Mouse (Mus musculus): ENCODE data around the gene Ywhah. TPM values are rescaled to one million over a fixed set of nuclear protein-coding genes. Genes with fewer than 3 reads are reported as not detected.

Gene Ywhah
- 430 and 455 TPM in 2 replicates for polyA plus RNA-seq (2016; fragmentation: Nextera tagmentation; extraction: Ambion mirVana)

DNA sequence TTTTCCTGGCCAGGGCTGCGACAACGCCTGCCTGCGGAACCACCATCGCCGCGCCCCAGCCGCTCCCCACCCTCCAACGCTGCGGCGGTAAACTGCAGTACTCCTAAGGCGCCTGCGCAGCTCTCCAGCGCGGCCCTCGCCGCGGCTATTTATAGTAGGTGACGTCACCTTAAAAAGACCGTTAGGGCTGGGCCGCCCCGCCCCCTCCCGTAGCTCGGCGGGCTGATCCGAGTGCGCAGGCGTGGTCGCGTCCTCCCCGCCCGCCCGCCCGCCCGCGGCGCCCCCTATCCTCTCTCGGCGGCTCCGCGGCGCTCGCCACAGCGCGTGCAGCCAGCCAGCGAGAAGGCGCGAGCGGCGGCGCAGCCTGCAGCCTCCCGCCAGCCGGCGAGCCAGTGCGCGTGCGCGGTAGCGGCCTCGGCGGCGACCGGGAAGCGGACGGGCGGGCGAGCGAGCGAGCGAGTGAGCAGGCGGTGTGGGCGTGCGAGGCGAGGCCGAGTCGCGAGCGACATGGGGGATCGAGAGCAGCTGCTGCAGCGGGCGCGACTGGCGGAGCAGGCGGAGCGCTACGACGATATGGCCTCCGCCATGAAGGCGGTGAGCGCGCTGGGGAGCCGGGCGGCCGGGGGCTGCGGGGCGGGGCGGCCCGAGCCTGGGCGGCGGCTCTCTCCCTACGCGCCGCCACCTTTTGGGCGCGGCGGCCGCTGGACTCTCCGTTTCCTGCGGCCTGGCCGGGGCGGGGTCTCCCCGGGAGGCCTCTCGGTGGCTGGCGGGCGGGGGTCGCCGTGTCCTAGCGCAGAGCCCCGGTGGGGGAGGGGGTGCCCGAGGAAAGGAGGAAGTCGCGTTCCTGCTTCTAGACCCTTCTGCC lies at the start of gene Ywhah:
TSS of gene Ywhah (plus strand) at position 256 of the 865 bp plus-strand sequence.
- peaks cover 36% of the 10 kb centered on the region for H3K4me1 ChIP-seq (replicated peaks)
- peak within 1 kb of the TSS; percentile 100 for H3K27ac ChIP-seq
- peaks cover 27% of the 10 kb centered on the region for H3K36me3 ChIP-seq
- under 1% methylated on average over 121 of the region's 121 CpGs for WGBS
- peak; percentile 97 for DNase-seq (ENCODE audit: low spot score)
- H3K4me3 ChIP-seq = peak within 1 kb of the TSS; percentile 69
- no peaks in the 10 kb centered on the region for H3K27me3 ChIP-seq (ENCODE audit: insufficient read depth, poor library complexity, severe bottlenecking)
- H3K9me3 ChIP-seq = no peaks in the 10 kb centered on the region

DNA sequence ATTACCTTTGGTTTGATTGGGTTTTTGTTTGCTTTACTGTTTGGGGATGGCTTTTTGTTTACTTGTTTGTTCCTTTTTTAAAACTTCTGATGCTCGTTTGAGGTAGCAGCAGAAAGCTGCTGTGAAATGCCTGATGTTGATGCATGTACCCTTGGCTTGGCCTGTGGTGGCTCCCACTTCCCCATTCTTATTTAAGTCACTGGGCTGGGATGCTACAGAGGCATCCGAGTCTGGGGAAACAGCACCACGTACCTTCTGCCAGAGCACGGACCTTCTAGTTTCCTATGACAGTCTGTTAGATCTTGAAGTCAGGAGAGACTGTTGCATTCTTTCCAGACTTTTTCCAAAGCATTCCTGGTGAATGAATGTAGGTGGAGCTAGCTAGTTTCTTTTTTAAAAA lies 42.1 kb upstream of the Ywhah start:
- 84% methylated on average over 4 of the region's 4 CpGs for WGBS
- H3K27ac ChIP-seq = no peak overlapping the region
- H3K9me3 ChIP-seq = no peaks in the 10 kb centered on the region
- no peaks in the 10 kb centered on the region for H3K27me3 ChIP-seq (ENCODE audit: insufficient read depth, poor library complexity, severe bottlenecking)
- peaks cover 65% of the 10 kb centered on the region for H3K36me3 ChIP-seq
- no peak for DNase-seq (ENCODE audit: low spot score)
- no peak overlapping the region for H3K4me3 ChIP-seq
- H3K4me1 ChIP-seq (replicated peaks) = no peaks in the 10 kb centered on the region

DNA sequence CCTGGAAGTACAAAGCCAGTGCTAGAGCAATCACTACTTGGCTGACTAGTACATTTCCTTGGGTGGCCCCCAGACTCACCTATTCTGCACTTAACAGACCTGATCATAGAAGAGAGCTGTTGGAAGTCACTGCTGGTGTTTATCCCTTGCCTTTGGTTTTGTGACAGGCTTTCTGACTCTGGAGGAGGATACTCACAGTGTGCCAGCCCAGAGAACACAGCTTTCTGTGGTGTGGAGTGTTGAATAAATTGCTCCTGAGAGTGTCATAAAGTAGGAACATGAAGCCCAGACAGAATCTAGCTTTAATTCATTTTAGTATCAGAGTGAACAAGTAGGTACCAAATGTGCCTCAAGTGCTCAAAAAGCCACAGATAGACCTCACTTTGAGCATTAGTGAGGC lies 41.4 kb upstream of the Ywhah start:
- H3K36me3 ChIP-seq = peaks cover 71% of the 10 kb centered on the region

DNA sequence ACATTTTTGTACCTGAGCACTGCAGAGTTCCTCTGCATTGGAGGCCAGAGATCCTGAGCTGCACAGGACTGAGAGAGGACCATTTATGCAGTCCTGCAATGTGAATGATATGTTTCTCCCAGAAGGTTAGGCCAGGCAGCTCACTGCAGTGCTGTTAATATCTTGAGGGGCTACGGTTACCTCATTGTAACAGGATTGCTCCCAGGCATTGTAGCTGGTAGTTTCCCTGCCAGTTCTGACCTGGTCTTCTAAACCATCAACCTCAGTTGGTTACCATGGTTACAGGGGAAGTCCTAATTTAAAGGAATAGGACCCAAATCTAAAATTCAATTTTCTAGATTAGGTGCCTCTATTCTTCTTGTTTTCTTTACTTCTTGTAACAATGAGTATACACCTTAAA lies 33.2 kb upstream of the Ywhah start:
- Histone ChIP-seq H3K36me3 (peaks cover 87% of the 10 kb centered on the region), H3K4me1 (replicated peaks) (no peaks in the 10 kb centered on the region), H3K4me3 (no peak overlapping the region), H3K27me3 (ENCODE audit: insufficient read depth, poor library complexity, severe bottlenecking) (no peaks in the 10 kb centered on the region), H3K27ac (no peak overlapping the region), H3K9me3 (no peaks in the 10 kb centered on the region)
- 87% methylated on average over 1 of the region's 1 CpGs for WGBS
- DNase-seq (ENCODE audit: low spot score) = no peak

More for the DNA sequence above, 41.4 kb upstream of the Ywhah start:
- no peaks in the 10 kb centered on the region for H3K9me3 ChIP-seq
- no peak for DNase-seq (ENCODE audit: low spot score)
- no peak overlapping the region for H3K27ac ChIP-seq
- no peaks in the 10 kb centered on the region for H3K27me3 ChIP-seq (ENCODE audit: insufficient read depth, poor library complexity, severe bottlenecking)
- no peaks in the 10 kb centered on the region for H3K4me1 ChIP-seq (replicated peaks)
- H3K4me3 ChIP-seq = no peak overlapping the region

DNA sequence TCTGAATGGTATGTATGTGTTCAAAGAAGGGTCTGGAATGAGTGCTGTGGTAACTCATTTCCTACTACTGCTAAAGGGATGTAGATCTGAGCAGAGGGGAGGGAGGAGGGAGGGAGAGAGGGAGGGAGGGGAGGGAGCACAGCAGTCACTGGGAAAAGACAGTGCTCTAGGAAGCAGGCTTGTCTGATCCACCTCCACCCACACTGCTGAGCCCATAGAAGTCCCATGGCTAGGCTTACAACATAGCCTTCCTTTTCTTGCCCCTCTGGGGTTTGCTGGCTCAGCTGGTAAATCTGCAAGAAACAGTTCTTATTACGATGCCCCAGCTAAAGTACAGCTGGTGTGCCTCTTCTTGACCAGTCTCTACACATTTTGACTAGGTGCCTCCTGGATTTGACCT lies 30.7 kb upstream of the Ywhah start:
- Histone ChIP-seq H3K27me3 (ENCODE audit: insufficient read depth, poor library complexity, severe bottlenecking) (no peaks in the 10 kb centered on the region), H3K4me1 (replicated peaks) (no peaks in the 10 kb centered on the region), H3K4me3 (no peak overlapping the region), H3K27ac (no peak overlapping the region), H3K36me3 (peaks cover 73% of the 10 kb centered on the region), H3K9me3 (no peaks in the 10 kb centered on the region)
- DNase-seq (ENCODE audit: low spot score) = no peak
- 79% methylated on average over 1 of the region's 1 CpGs for WGBS

DNA sequence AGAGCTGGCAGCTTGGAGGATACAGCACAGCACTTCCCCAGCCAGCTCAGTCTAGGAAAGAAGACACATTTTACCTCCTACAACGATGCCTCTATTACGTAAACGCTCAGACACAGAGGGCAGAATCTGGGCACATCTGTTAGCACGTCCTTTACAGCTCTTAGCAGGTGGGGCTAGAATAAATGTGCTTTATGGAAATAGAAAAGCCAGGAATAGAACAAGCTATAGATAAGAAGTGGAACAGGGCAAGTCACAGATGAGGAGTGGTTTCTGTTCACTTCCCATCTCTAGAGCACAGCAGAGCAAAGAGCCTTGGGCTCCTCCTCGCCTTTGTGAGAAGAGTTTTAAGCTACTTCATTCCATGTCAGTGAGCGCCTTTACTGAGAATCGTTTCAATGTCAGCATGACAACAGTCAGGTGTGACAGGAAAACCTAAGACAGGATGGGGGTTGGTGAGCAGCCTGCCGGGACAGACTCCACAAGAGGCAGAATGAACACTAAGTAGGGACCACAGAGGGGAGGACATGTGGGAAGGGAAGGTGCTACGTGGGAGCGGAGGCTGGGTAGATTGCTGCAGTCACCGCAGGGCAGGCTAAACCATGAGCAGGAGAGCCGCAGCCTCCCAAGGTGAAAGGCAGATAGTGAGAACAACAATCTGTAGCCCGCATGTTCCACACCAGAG lies 28.5 kb upstream of the Ywhah start:
- no peak overlapping the region for H3K27ac ChIP-seq
- peaks cover 51% of the 10 kb centered on the region for H3K36me3 ChIP-seq
- H3K27me3 ChIP-seq (ENCODE audit: insufficient read depth, poor library complexity, severe bottlenecking) = no peaks in the 10 kb centered on the region
- no peaks in the 10 kb centered on the region for H3K4me1 ChIP-seq (replicated peaks)
- H3K4me3 ChIP-seq = no peak overlapping the region
- no peak for DNase-seq (ENCODE audit: low spot score)
- no peaks in the 10 kb centered on the region for H3K9me3 ChIP-seq
- 90% methylated on average over 13 of the region's 13 CpGs for WGBS

DNA sequence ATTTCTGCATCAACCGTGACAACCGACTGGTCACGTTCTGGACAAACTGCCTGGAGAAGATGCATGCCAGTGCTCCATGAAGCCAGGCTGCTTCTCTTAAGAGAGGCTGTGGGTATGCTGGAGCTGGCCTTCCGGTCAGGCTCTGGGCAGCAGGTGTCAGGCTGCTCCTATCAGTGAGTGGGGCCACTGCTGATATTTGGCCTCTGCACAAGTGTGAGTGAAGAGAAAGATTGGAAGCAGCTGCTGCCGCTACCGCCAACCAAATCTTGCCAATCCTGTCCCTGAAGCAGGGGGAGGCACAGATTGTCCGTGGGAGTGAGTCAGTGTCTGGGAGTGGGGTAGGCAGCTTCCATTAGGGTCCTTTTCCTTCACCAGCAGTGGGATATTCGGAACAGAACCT lies 27.5 kb upstream of the Ywhah start:
- H3K36me3 ChIP-seq = peaks cover 40% of the 10 kb centered on the region
- 0 out of 2 replicates have a peak, but pooled peaks cover 2% of the 10 kb centered on the region for H3K4me1 ChIP-seq (replicated peaks)
- no peak overlapping the region for H3K27ac ChIP-seq
- H3K27me3 ChIP-seq (ENCODE audit: insufficient read depth, poor library complexity, severe bottlenecking) = no peaks in the 10 kb centered on the region
- H3K9me3 ChIP-seq = no peaks in the 10 kb centered on the region
- DNase-seq (ENCODE audit: low spot score) = no peak
- WGBS = 92% methylated on average over 8 of the region's 8 CpGs
- no peak overlapping the region for H3K4me3 ChIP-seq

DNA sequence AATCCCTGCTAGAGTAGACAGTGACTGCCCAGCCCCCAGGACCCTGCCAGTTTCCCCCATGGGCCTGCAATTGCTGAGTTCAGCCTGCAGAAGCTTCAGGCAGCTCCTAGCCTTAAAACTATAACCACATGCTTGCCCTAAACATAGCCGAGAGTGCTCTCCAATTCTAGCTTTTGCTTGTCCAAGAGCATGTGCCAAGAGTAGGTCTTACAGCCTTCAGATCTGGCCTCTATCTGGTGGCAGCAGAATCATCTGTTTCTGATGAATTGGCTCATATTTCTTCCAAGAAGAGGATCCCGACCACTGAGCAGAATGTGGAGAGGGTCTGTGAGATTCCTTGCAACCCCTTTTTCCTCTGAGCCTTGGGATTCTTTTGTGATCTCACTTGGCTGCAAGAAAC lies 24.1 kb upstream of the Ywhah start:
- peaks cover 6% of the 10 kb centered on the region; the same call in 1 of the 2 replicates for H3K4me1 ChIP-seq (replicated peaks)
- no peak for DNase-seq (ENCODE audit: low spot score)
- peaks cover 12% of the 10 kb centered on the region for H3K36me3 ChIP-seq
- no peak overlapping the region for H3K27ac ChIP-seq
- 62% methylated on average over 2 of the region's 2 CpGs for WGBS
- H3K9me3 ChIP-seq = no peaks in the 10 kb centered on the region
- H3K27me3 ChIP-seq (ENCODE audit: insufficient read depth, poor library complexity, severe bottlenecking) = no peaks in the 10 kb centered on the region
- no peak overlapping the region for H3K4me3 ChIP-seq

GRCm38 (mm10) chr5:32995756-32996155 lies 22.9 kb upstream of the Ywhah start:
- DNase-seq (ENCODE audit: low spot score) = no peak
- peaks cover 6% of the 10 kb centered on the region; the same call in 1 of the 2 replicates for H3K4me1 ChIP-seq (replicated peaks)
- peaks cover 5% of the 10 kb centered on the region; the same call in 1 of the 2 replicates for H3K36me3 ChIP-seq
- no peaks in the 10 kb centered on the region for H3K27me3 ChIP-seq (ENCODE audit: insufficient read depth, poor library complexity, severe bottlenecking)
- WGBS = 83% methylated on average over 4 of the region's 4 CpGs
- no peak overlapping the region for H3K4me3 ChIP-seq
- H3K27ac ChIP-seq = no peak overlapping the region
- no peaks in the 10 kb centered on the region for H3K9me3 ChIP-seq

DNA sequence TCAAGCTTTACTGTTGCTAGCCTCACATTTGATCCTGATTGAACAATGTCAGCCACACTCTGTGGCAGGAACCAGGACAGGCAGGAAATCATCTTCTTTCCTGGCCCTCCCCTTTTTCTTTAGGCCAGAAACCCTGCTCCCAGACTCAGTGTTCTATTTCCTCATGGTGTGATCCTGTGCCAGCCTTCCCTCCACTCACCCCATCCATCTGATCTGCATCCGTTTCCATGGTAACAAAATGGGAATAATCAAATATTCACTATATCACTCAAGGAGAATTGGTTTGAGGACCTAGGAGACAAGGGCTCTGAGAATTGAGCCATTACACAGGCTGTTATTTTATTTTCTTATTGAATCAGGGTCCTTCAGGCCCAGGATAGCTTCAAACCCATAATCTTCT lies 22.1 kb upstream of the Ywhah start:
- H3K4me1 ChIP-seq (replicated peaks) = peaks cover 6% of the 10 kb centered on the region; the same call in 1 of the 2 replicates
- DNase-seq (ENCODE audit: low spot score) = no peak
- WGBS = 79% methylated on average over 1 of the region's 1 CpGs
- H3K27ac ChIP-seq = no peak overlapping the region
- H3K4me3 ChIP-seq = no peak overlapping the region
- H3K36me3 ChIP-seq = no peaks in the 10 kb centered on the region
- H3K27me3 ChIP-seq (ENCODE audit: insufficient read depth, poor library complexity, severe bottlenecking) = no peaks in the 10 kb centered on the region
- H3K9me3 ChIP-seq = no peaks in the 10 kb centered on the region

DNA sequence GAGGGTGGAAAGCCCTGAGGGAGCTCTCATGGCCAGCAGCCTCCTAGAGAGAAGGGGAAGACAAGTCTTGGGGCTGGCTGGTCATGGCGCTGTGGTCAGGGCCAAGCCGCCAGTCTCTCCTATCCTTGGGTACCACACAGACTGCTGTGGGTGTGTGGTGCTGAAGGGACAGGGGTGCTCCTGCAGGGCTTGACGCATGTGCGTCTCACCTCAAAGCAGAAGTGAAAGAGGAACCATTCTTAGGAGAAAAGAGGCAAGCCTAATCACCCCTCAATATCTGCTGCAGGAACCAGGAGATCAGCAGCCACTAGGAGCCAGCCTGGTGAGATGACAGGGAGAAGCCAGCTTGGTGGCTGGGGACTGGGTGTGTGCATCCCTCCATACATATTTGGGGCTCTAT lies 20.9 kb upstream of the Ywhah start:
- no peak for DNase-seq (ENCODE audit: low spot score)
- Histone ChIP-seq H3K9me3 (no peaks in the 10 kb centered on the region), H3K27ac (no peak overlapping the region)

DNA sequence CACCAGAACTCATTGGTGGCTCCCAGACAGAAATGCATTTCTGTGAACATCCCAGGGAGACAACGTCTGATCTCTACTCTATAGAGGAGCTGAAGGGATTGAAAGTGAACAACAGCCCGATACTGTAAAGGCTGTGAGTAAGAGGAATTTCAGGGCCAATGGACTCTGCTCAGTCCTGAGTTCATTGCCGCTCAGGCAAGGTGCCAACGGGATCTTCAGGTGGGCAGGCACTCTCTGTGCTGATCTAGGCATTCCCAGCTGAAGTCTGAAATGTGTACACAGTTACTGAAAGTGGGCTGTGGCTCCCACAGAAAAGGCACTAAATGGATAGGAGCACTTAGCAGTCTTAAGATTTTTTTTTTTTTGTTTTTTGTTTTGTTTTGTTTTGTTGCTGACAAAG lies 19.8 kb upstream of the Ywhah start:
- DNase-seq (ENCODE audit: low spot score) = no peak
- no peak overlapping the region for H3K4me3 ChIP-seq
- 90% methylated on average over 4 of the region's 4 CpGs for WGBS
- no peaks in the 10 kb centered on the region for H3K9me3 ChIP-seq
- no peaks in the 10 kb centered on the region for H3K27me3 ChIP-seq (ENCODE audit: insufficient read depth, poor library complexity, severe bottlenecking)
- H3K27ac ChIP-seq = no peak overlapping the region
- peaks cover 6% of the 10 kb centered on the region; the same call in 1 of the 2 replicates for H3K4me1 ChIP-seq (replicated peaks)
- no peaks in the 10 kb centered on the region for H3K36me3 ChIP-seq

More for the DNA sequence above, 20.9 kb upstream of the Ywhah start:
- Histone ChIP-seq H3K4me1 (replicated peaks) (peaks cover 6% of the 10 kb centered on the region; the same call in 1 of the 2 replicates), H3K27me3 (ENCODE audit: insufficient read depth, poor library complexity, severe bottlenecking) (no peaks in the 10 kb centered on the region), H3K36me3 (no peaks in the 10 kb centered on the region), H3K4me3 (no peak overlapping the region)
- 55% methylated on average over 4 of the region's 4 CpGs for WGBS

- WGBS = 91% methylated on average over 5 of the region's 5 CpGs
- Histone ChIP-seq H3K4me3 (no peak overlapping the region), H3K27me3 (ENCODE audit: insufficient read depth, poor library complexity, severe bottlenecking) (no peaks in the 10 kb centered on the region), H3K4me1 (replicated peaks) (peaks cover 12% of the 10 kb centered on the region), H3K27ac (no peak overlapping the region), H3K9me3 (no peaks in the 10 kb centered on the region), H3K36me3 (no peaks in the 10 kb centered on the region)
- no peak for DNase-seq (ENCODE audit: low spot score)
Measured at GRCm38 (mm10) chr5:33001111-33001510, 17.5 kb upstream of the Ywhah start.

Data from hindbrain, embryonic 10.5 days (tissue).